Mouse (Mus musculus) midbrain, embryonic 11.5 days (tissue): ENCODE measurements around the gene C1qb. TPM values are rescaled to one million over a fixed set of nuclear protein-coding genes. Genes with fewer than 3 reads are reported as not detected.

Experiments used
- ATAC-seq: fragments of 200-750 bp; cut with Nextera tagmentation; 2 replicates; pipeline ENCODE4 v1.8.0; 2017; ENCODE audit warnings: moderate TSS enrichment, moderate library complexity; ENCODE audit not compliant: low FRiP score
- DNase-seq: peaks from one replicate; pipeline ENCODE4 v3.0.0; 2015; ENCODE audit warnings: low spot score; ENCODE audit errors: missing footprints
- H3K27ac ChIP-seq: fragments of 300-500 bp; sonication (generic); 2 replicates; pipeline ENCODE4 v1.5.1; 2014; ENCODE audit warnings: low read depth, low read length
- H3K27me3 ChIP-seq: fragments of 300-500 bp; sonication (generic); 2 replicates; pipeline ENCODE4 v1.6.1; 2014; ENCODE audit warnings: mild to moderate bottlenecking, low read length, moderate library complexity, mixed read lengths; ENCODE audit not compliant: control insufficient read depth, insufficient read depth
- H3K36me3 ChIP-seq: fragments of 300-500 bp; sonication (generic); 2 replicates; pipeline ENCODE4 v1.6.1; 2014; ENCODE audit warnings: mild to moderate bottlenecking, low read length, moderate library complexity, mixed read lengths; ENCODE audit not compliant: control insufficient read depth, insufficient read depth
- H3K4me1 ChIP-seq: fragments of 300-500 bp; sonication (generic); 2 replicates; pipeline ENCODE4 v1.6.1; 2014; ENCODE audit warnings: low read length; ENCODE audit not compliant: control insufficient read depth, insufficient read depth
- H3K4me2 ChIP-seq: fragments of 300-500 bp; sonication (generic); 2 replicates; pipeline ENCODE4 v1.6.1; 2014; ENCODE audit warnings: mild to moderate bottlenecking, moderate library complexity
- H3K4me3 ChIP-seq: fragments of 300-500 bp; sonication (generic); 2 replicates; pipeline ENCODE4 v1.5.1; 2014; ENCODE audit warnings: low read depth, low read length
- H3K9ac ChIP-seq: fragments of 300-500 bp; sonication (generic); 2 replicates; pipeline ENCODE4 v1.6.1; 2014; ENCODE audit warnings: low read length
- H3K9me3 ChIP-seq: fragments of 300-500 bp; sonication (generic); 2 replicates; pipeline ENCODE4 v1.6.1; 2016; ENCODE audit warnings: low read length; ENCODE audit not compliant: control insufficient read depth
- WGBS: fragments of 180-500 bp; shearing (Covaris S2); extraction: QIAGEN DNeasy Blood & Tissue Kit; methylation state at CpG from one replicate; pipeline ENCODE4 v1.1.7; 2014; 5-methylcytosine and 5-hydroxymethylcytosine counted together
- polyA plus RNA-seq: library from polyadenylated mRNA; unstranded; fragments of >200 nt; fragmentation: Nextera tagmentation; extraction: Ambion mirVana; gene quantifications from 2 replicates; pipeline ENCODE4 v1.2.1, GENCODE M21; 2014

C1qb gene
- polyA plus RNA-seq, 1 experiment from 2014 or later, result 34.7 TPM

- no peak overlapping the region for H3K4me3 ChIP-seq
- H3K4me1 ChIP-seq, result peaks cover 60% of the 10 kb centered on the region
- H3K9ac ChIP-seq, result no peak overlapping the region
- H3K27ac ChIP-seq, result peak overlapping the region; percentile 97
- 18% methylated on average over 9 of the region's 9 CpGs for WGBS
- H3K27me3 ChIP-seq, result no peaks in the 10 kb centered on the region
- no peaks in the 10 kb centered on the region for H3K9me3 ChIP-seq
- ATAC-seq (no peak), DNase-seq (peak; percentile 89)
- no peaks in the 10 kb centered on the region for H3K36me3 ChIP-seq
- no peak overlapping the region for H3K4me2 ChIP-seq
These were observed 22.5 kb downstream of the C1qb start for GRCm38 (mm10) chr4:136863517-136863916.

GRCm38 (mm10) chr4:136862411-136862810 is 23.6 kb downstream of the C1qb start:
- Histone ChIP-seq H3K36me3 (no peaks in the 10 kb centered on the region), H3K27ac (peak overlapping the region; percentile 97), H3K9me3 (no peaks in the 10 kb centered on the region), H3K4me1 (peaks cover 56% of the 10 kb centered on the region), H3K4me3 (no peak overlapping the region), H3K9ac (peak overlapping the region; percentile 55), H3K4me2 (no peak overlapping the region), H3K27me3 (no peaks in the 10 kb centered on the region)
- ATAC-seq (no peak), DNase-seq (peak; percentile 90)
- WGBS, result 68% methylated on average over 2 of the region's 2 CpGs

GRCm38 (mm10) chr4:136861806-136862205 is 24.2 kb downstream of the C1qb start:
- Histone ChIP-seq H3K9me3 (no peaks in the 10 kb centered on the region), H3K9ac (peak overlapping the region; percentile 55), H3K4me1 (peaks cover 56% of the 10 kb centered on the region), H3K4me2 (no peak overlapping the region), H3K27ac (peak overlapping the region; percentile 97), H3K4me3 (no peak overlapping the region), H3K27me3 (no peaks in the 10 kb centered on the region), H3K36me3 (no peaks in the 10 kb centered on the region)
- peak; percentile 82 for ATAC-seq
- peak; percentile 95 for DNase-seq
- 1% methylated on average over 16 of the region's 17 CpGs for WGBS

GRCm38 (mm10) chr4:136860022-136860421 is 26.0 kb downstream of the C1qb start:
- H3K4me2 ChIP-seq, result no peak overlapping the region
- H3K27ac ChIP-seq, result no peak overlapping the region; the same call in 1 of the 2 replicates
- DNase-seq, result no peak
- H3K4me1 ChIP-seq, result peaks cover 42% of the 10 kb centered on the region
- H3K27me3 ChIP-seq, result no peaks in the 10 kb centered on the region
- no peak overlapping the region for H3K4me3 ChIP-seq
- H3K36me3 ChIP-seq, result no peaks in the 10 kb centered on the region
- no peak overlapping the region for H3K9ac ChIP-seq
- no peaks in the 10 kb centered on the region for H3K9me3 ChIP-seq
- whole genome bisulfite sequencing, result 85% methylated on average over 7 of the region's 7 CpGs
- ATAC-seq, result no peak

GRCm38 (mm10) chr4:136855081-136855480 is 30.9 kb downstream of the C1qb start:
- ATAC-seq (no peak), DNase-seq (peak; percentile 94)
- H3K27ac ChIP-seq, result no peak overlapping the region
- no peak overlapping the region for H3K4me3 ChIP-seq
- H3K9ac ChIP-seq, result no peak overlapping the region
- no peak overlapping the region for H3K4me2 ChIP-seq
- no peaks in the 10 kb centered on the region for H3K4me1 ChIP-seq
- 18% methylated on average over 6 of the region's 6 CpGs for WGBS
- H3K27me3 ChIP-seq, result no peaks in the 10 kb centered on the region
- no peaks in the 10 kb centered on the region for H3K36me3 ChIP-seq
- no peaks in the 10 kb centered on the region for H3K9me3 ChIP-seq

- no peaks in the 10 kb centered on the region for H3K9me3 ChIP-seq
- no peak for DNase-seq
- H3K4me3 ChIP-seq, result no peak overlapping the region
- ATAC-seq, result no peak
- no peak overlapping the region for H3K27ac ChIP-seq
- H3K4me2 ChIP-seq, result no peak overlapping the region
- no peaks in the 10 kb centered on the region for H3K4me1 ChIP-seq
- no peak overlapping the region; the same call in 1 of the 2 replicates for H3K9ac ChIP-seq
- no peaks in the 10 kb centered on the region for H3K27me3 ChIP-seq
- H3K36me3 ChIP-seq, result no peaks in the 10 kb centered on the region
- WGBS, result 89% methylated on average over 12 of the region's 12 CpGs
These were observed 33.0 kb downstream of the C1qb start for GRCm38 (mm10) chr4:136852989-136853388.

GRCm38 (mm10) chr4:136852119-136852518 is 33.9 kb downstream of the C1qb start:
- no peak for ATAC-seq

GRCm38 (mm10) chr4:136848565-136848964 is 37.4 kb downstream of the C1qb start:
- no peak for ATAC-seq
- no peak overlapping the region for H3K4me2 ChIP-seq
- H3K9ac ChIP-seq, result no peak overlapping the region
- no peak overlapping the region for H3K4me3 ChIP-seq
- no peaks in the 10 kb centered on the region for H3K36me3 ChIP-seq
- peaks cover 7% of the 10 kb centered on the region for H3K4me1 ChIP-seq
- H3K27me3 ChIP-seq, result no peaks in the 10 kb centered on the region
- H3K9me3 ChIP-seq, result no peaks in the 10 kb centered on the region
- 69% methylated on average over 4 of the region's 4 CpGs for WGBS
- H3K27ac ChIP-seq, result no peak overlapping the region
- no peak for DNase-seq

More at GRCm38 (mm10) chr4:136852119-136852518, 33.9 kb downstream of the C1qb start:
- Histone ChIP-seq H3K4me3 (no peak overlapping the region), H3K4me2 (no peak overlapping the region), H3K4me1 (no peaks in the 10 kb centered on the region), H3K9ac (no peak overlapping the region), H3K27ac (no peak overlapping the region), H3K27me3 (no peaks in the 10 kb centered on the region), H3K9me3 (no peaks in the 10 kb centered on the region), H3K36me3 (no peaks in the 10 kb centered on the region)
- no peak for DNase-seq
- 75% methylated on average over 5 of the region's 5 CpGs for WGBS

GRCm38 (mm10) chr4:136847166-136847565 is 38.8 kb downstream of the C1qb start:
- WGBS, result 80% methylated on average over 6 of the region's 6 CpGs
- no peak for ATAC-seq
- no peak overlapping the region for H3K4me2 ChIP-seq

More at GRCm38 (mm10) chr4:136847166-136847565, 38.8 kb downstream of the C1qb start:
- Histone ChIP-seq H3K4me1 (peaks cover 7% of the 10 kb centered on the region), H3K4me3 (no peak overlapping the region), H3K9ac (no peak overlapping the region), H3K36me3 (no peaks in the 10 kb centered on the region), H3K27ac (no peak overlapping the region), H3K27me3 (no peaks in the 10 kb centered on the region), H3K9me3 (no peaks in the 10 kb centered on the region)
- DNase-seq, result no peak
